Mouse (Mus musculus) limb, embryonic 14.5 days (tissue): ENCODE measurements around the gene Zfp287. TPM values are rescaled to one million over a fixed set of nuclear protein-coding genes. Genes with fewer than 3 reads are reported as not detected.
A peak's percentile ranks its signal among the peaks of the same experiment; 100 is the strongest.

Experiments used
- ATAC-seq: fragments of 200-750 bp; cut with Nextera tagmentation; 2 replicates; pipeline ENCODE4 v1.8.0; 2017; ENCODE audit warnings: low read depth, moderate number of reproducible peaks, moderate TSS enrichment; ENCODE audit not compliant: low FRiP score
- DNase-seq: peaks from one replicate; pipeline ENCODE4 v3.0.0-alpha.2; 2015; ENCODE audit warnings: low spot score
- H3K27ac ChIP-seq: fragments of 300-500 bp; sonication (generic); replicated peaks from 2 replicates; pipeline ENCODE4 v1.5.1; 2014; ENCODE audit warnings: low read depth, mild to moderate bottlenecking, low read length, moderate library complexity, mixed read lengths
- H3K27me3 ChIP-seq: fragments of 300-500 bp; sonication (generic); 2 replicates; pipeline ENCODE4 v1.6.1; 2014; ENCODE audit warnings: low read length, mixed read lengths; ENCODE audit not compliant: control insufficient read depth, insufficient read depth
- H3K36me3 ChIP-seq: fragments of 300-500 bp; sonication (generic); 2 replicates; pipeline ENCODE4 v1.6.1; 2014; ENCODE audit warnings: mild to moderate bottlenecking, low read length, moderate library complexity, mixed read lengths; ENCODE audit not compliant: control insufficient read depth, insufficient read depth
- H3K4me1 ChIP-seq: fragments of 300-500 bp; sonication (generic); 2 replicates; pipeline ENCODE4 v1.6.1; 2014; ENCODE audit warnings: antibody characterized with exemption, low read length, mixed read lengths; ENCODE audit not compliant: control insufficient read depth, insufficient read depth
- H3K4me2 ChIP-seq: fragments of 300-500 bp; sonication (generic); replicated peaks from 2 replicates; pipeline ENCODE4 v1.6.1; 2014; ENCODE audit warnings: low read depth, mild to moderate bottlenecking, low read length, moderate library complexity; ENCODE audit not compliant: severe bottlenecking
- H3K4me3 ChIP-seq: fragments of 300-500 bp; sonication (generic); replicated peaks from 2 replicates; pipeline ENCODE4 v1.5.1; 2014; ENCODE audit warnings: low read length
- H3K9ac ChIP-seq: fragments of 300-500 bp; sonication (generic); 2 replicates; pipeline ENCODE4 v1.6.1; 2014; ENCODE audit warnings: mild to moderate bottlenecking, low read depth, low read length, moderate library complexity; ENCODE audit not compliant: severe bottlenecking
- H3K9me3 ChIP-seq: fragments of 300-500 bp; sonication (generic); 2 replicates; pipeline ENCODE4 v1.6.1; 2016; ENCODE audit warnings: low read length; ENCODE audit not compliant: control insufficient read depth
- POLR2A ChIP-seq: fragments of 200-500 bp; IDR thresholded peaks from 2 replicates; pipeline ENCODE4 v1.8.0; 2012; ENCODE audit warnings: inconsistent platforms, mild to moderate bottlenecking, moderate library complexity, borderline replicate concordance; ENCODE audit not compliant: insufficient read depth, insufficient read length; ENCODE audit errors: extremely low read depth
- WGBS: fragments of 180-500 bp; shearing (Covaris S2); extraction: QIAGEN DNeasy Blood & Tissue Kit; methylation state at CpG from one replicate; pipeline ENCODE4 v1.1.7; 2014; 5-methylcytosine and 5-hydroxymethylcytosine counted together
- polyA plus RNA-seq, 2 experiments: library from polyadenylated mRNA; depleted of rRNA in 1 of 2; stranded (reverse) in 1 of 2; unstranded in 1 of 2; fragments of >200 nt; fragmentation: Nextera tagmentation in 1 of 2; extraction: Ambion mirVana in 1 of 2; gene quantifications; 2 replicates each; pipeline versions ENCODE4 v1.2.1 to v1.2.3; 2012 to 2014

Gene Zfp287
- polyA plus RNA-seq, 2 experiments, result 8.9 to 9.2 TPM

- Histone ChIP-seq H3K4me3 (no peak overlapping the region), H3K36me3 (no peaks in the 10 kb centered on the region), H3K9ac (no peak overlapping the region), H3K4me1 (no peaks in the 10 kb centered on the region), H3K9me3 (no peaks in the 10 kb centered on the region), H3K4me2 (no peak overlapping the region), H3K27me3 (no peaks in the 10 kb centered on the region), H3K27ac (no peak overlapping the region)
- 88% methylated on average over 4 of the region's 4 CpGs for WGBS
- DNase-seq, result no peak
- ATAC-seq, result no peak
- TF ChIP-seq POLR2A, result no peak
Measured at GRCm38 (mm10) chr11:62679954-62680353, 51.8 kb downstream of the Zfp287 start.

GRCm38 (mm10) chr11:62678778-62679354 is 52.8 kb downstream of the Zfp287 start:
- WGBS, result 81% methylated on average over 7 of the region's 7 CpGs
- Histone ChIP-seq H3K36me3 (no peaks in the 10 kb centered on the region), H3K4me1 (no peaks in the 10 kb centered on the region), H3K9ac (no peak overlapping the region), H3K27me3 (no peaks in the 10 kb centered on the region), H3K9me3 (no peaks in the 10 kb centered on the region), H3K27ac (no peak overlapping the region), H3K4me2 (no peak overlapping the region), H3K4me3 (no peak overlapping the region)
- TF ChIP-seq POLR2A, result no peak
- ATAC-seq (no peak), DNase-seq (no peak)

- ATAC-seq, result no peak
- Histone ChIP-seq H3K4me1 (no peaks in the 10 kb centered on the region), H3K4me3 (no peak overlapping the region), H3K27me3 (no peaks in the 10 kb centered on the region), H3K9me3 (no peaks in the 10 kb centered on the region), H3K9ac (no peak overlapping the region), H3K27ac (no peak overlapping the region), H3K36me3 (no peaks in the 10 kb centered on the region), H3K4me2 (no peak overlapping the region)
- WGBS, result 90% methylated on average over 4 of the region's 4 CpGs
- TF ChIP-seq POLR2A, result no peak
- no peak for DNase-seq
Measured at GRCm38 (mm10) chr11:62676290-62676596, 55.5 kb downstream of the Zfp287 start.

- DNase-seq (peak; percentile 90), ATAC-seq (peak; percentile 93)
- Histone ChIP-seq H3K4me3 (peak overlapping the region; percentile 23), H3K9ac (peak overlapping the region; percentile 46), H3K4me1 (no peaks in the 10 kb centered on the region), H3K9me3 (no peaks in the 10 kb centered on the region), H3K27me3 (no peaks in the 10 kb centered on the region), H3K27ac (no peak overlapping the region; the same call in 1 of the 2 replicates), H3K4me2 (peak overlapping the region; percentile 51), H3K36me3 (no peaks in the 10 kb centered on the region)
- TF ChIP-seq POLR2A, result no peak
- WGBS, result 21% methylated on average over 17 of the region's 17 CpGs
Measured at GRCm38 (mm10) chr11:62675480-62676289, 56.0 kb downstream of the Zfp287 start.

GRCm38 (mm10) chr11:62670006-62670405 is 61.7 kb downstream of the Zfp287 start:
- Histone ChIP-seq H3K27ac (no peak overlapping the region), H3K4me1 (no peaks in the 10 kb centered on the region), H3K4me2 (no peak overlapping the region), H3K36me3 (peaks cover 17% of the 10 kb centered on the region), H3K4me3 (no peak overlapping the region), H3K9me3 (no peaks in the 10 kb centered on the region), H3K27me3 (no peaks in the 10 kb centered on the region), H3K9ac (no peak overlapping the region)
- WGBS, result 79% methylated on average over 6 of the region's 6 CpGs
- ATAC-seq (no peak), DNase-seq (no peak)
- no peak for TF ChIP-seq POLR2A
